Mouse (Mus musculus) v-Abl transformed pro-B cells (cell line): ENCODE results near the gene Lmln.

Source experiments
- in situ Hi-C, 2 experiments: fragments of 400-800 bp; cut with MboI; formaldehyde crosslinking; loops; one replicate each; pipeline ENCODE4 v1.15.1; 2025; ENCODE audit not compliant: unreplicated experiment in 2 of 2

The Lmln gene

DNA sequence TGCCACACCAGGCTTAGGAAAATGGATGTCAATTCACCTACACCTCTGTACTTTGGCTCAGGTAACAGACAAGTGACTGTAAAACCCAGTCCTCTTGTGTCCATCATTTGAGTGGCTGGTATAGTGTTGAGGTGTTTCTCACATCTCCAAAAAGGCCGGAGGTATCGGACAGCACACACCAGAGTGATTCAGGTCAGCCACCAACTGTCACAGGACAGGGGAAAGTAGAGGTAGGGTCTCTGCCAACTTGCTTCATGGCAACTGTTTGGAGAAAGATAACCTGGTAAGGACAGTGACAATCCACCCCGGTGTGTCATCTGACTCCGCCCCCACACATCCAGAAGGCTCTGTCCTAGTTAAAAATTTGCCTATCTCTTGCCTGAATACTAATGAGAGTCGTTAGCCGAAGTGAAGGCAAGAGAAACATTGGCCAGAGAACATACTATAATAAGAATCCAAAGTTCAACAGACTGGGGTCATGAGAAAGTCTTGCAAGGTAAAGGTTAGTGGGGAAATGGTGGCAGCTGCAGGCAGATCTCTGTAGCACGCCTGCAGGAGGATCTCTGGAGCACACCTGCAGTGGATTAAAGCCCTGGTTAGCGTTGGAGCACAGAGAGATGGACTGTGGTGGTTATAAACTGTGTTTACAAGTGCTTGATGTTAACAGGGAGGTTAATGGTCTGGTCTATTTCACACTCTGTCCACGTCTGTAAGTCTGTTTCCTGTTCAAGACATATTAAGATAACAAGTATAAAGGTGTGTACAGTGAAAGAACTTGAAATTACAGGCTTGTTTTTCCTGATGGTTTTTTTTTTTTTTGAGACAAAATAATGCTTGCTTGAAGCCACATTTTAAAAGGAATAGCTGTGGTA, 108.6 kb downstream of the Lmln start:
- in situ Hi-C loops = no loop called here

DNA sequence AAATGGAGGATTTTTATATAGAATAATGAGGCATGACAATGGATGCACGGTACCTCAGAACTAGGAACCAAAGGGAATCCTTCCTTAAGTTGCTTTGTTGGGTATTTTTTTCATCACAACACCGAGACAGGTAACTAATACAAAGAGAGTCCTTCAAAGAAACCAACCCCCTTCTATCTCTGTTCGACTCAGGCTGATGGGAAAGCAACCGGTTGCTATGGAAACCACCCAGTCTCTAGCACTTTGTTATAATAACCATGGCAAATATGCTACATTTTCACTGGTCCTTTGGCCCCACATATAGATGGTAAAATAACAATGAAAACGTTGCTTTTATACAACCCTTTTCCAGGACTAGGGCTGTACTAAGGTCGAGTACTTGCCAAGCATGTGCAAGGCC, 109.5 kb downstream of the Lmln start:
- in situ Hi-C loops = no loop called here

DNA sequence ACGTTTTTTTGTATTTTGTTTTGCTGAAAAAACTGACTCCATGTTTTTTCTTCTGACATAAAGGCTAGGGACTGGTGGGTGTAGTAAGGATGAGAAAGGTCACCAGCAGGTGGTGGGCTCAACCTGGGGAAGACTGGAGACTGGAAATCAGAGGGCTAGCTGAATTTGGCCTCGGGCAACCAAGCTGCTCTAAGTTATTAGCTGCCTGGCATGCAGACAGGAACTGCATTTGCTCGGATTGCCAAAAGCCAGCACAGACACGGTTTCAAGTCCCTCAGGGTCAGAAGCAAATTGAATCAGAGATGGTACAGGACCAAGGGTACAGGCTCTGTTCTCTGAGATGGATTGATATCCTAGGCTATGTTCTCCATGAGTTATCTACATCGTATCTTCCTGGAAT, 110.8 kb downstream of the Lmln start:
- in situ Hi-C loops = no loop called here

DNA sequence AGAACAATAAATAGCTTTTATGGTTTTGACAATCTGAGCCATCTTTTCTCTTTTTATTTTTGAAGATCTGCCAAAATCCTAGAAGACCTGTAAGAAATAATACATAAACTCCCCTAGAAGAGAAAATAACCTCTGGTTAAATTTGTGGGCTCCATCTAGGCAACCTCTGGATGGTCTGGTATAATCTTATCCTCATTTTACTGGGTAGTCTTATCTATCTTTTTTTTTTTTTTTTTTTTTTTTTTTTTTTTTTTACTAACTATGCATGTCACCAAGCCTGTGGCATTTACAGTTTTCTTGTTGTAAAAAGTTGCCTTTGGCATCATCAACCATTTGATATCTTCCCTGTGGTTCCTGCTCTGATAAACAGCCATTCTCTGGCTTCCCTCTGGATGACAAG, 112.4 kb downstream of the Lmln start:
- in situ Hi-C loops = loop anchor here (25.0 kb wide), 2 partner anchors 788 to 938 kb away; partner anchors contain the start of gene Umps (in 1 of the 2)

DNA sequence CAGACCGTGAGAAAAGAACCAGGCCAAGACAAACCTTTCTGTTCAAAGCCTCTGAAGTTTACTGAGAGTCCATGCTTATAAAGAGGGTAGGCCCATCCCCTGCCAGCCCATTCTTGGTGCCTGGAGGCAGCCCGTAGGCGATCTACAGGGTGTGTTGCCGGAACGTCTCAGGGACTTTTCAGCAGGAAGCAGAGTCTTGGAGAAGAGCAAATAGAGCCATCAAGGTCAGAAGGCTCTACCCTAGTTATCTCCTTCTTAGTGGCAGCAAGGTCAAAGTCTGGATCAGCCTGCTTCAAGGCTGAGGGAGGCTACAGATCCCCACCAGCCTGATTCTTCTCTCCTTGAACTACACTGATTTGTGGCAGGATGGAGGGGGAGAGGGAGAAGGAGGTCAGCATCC, 114.5 kb downstream of the Lmln start:
- in situ Hi-C loops = loop anchor here (25.0 kb wide), 2 partner anchors 785 to 935 kb away; partner anchors contain the start of gene Umps (in 1 of the 2)
